Mouse (Mus musculus) olfactory bulb, adult 2 months (tissue): ENCODE measurements around the gene Nek3. TPM values are rescaled to one million over a fixed set of nuclear protein-coding genes. Genes with fewer than 3 reads are reported as not detected.
"Not testable (repeated sequence)": the region's sequence is repeated elsewhere in the genome, so short reads cannot be mapped to it uniquely, and the experiment has no call there.

ENCODE experiments used
- H3K27ac ChIP-seq: fragments of 200-500 bp; 2 replicates; pipeline ENCODE4 v1.5.1; 2012; ENCODE audit warnings: low read depth, low read length; ENCODE audit not compliant: insufficient read depth
- H3K4me1 ChIP-seq: fragments of 200-500 bp; 2 replicates; pipeline ENCODE4 v1.6.1; 2012; ENCODE audit warnings: low read length; ENCODE audit not compliant: control insufficient read depth, insufficient read depth
- H3K4me3 ChIP-seq: fragments of 200-500 bp; 2 replicates; pipeline ENCODE4 v1.5.1; 2012; ENCODE audit warnings: mild to moderate bottlenecking, low read depth, low read length, moderate library complexity; ENCODE audit not compliant: insufficient read depth
- CTCF ChIP-seq: fragments of 200-500 bp; IDR thresholded peaks from 2 replicates; pipeline ENCODE4 v1.5.1; 2012; ENCODE audit warnings: low read depth, mild to moderate bottlenecking, low read length, moderate library complexity; ENCODE audit not compliant: insufficient read depth
- POLR2A ChIP-seq: fragments of 200-500 bp; IDR thresholded peaks from 2 replicates; pipeline ENCODE4 v1.6.1; 2012; ENCODE audit warnings: mild to moderate bottlenecking, low read depth, low read length, moderate library complexity; ENCODE audit not compliant: insufficient read depth
- WGBS: fragments of 180-500 bp; shearing (Covaris S2); methylation state at CpG from one replicate; pipeline ENCODE4 v1.1.7; 2018; 5-methylcytosine and 5-hydroxymethylcytosine counted together
- polyA plus RNA-seq: library from polyadenylated mRNA; stranded (reverse); fragments of >200 nt; gene quantifications from 2 replicates; pipeline ENCODE4 v1.2.4, GENCODE M21; 2012; ENCODE audit warnings: low replicate concordance; ENCODE audit not compliant: missing spikeins, insufficient read depth, insufficient read length

Gene Nek3
- polyA plus RNA-seq, 1 experiment: not detected

- no peaks in the 10 kb centered on the region for H3K4me1 ChIP-seq
- WGBS: 85% methylated on average over 11 of the region's 11 CpGs
- no peak overlapping the region for H3K27ac ChIP-seq
- no peak for TF ChIP-seq CTCF
- no peak overlapping the region for H3K4me3 ChIP-seq
Measured at GRCm38 (mm10) chr8:22149643-22150344, 16.4 kb downstream of the Nek3 start.

GRCm38 (mm10) chr8:22148367-22148740, 17.9 kb downstream of the Nek3 start:
- Histone ChIP-seq H3K4me3 (no peak overlapping the region), H3K4me1 (no peaks in the 10 kb centered on the region), H3K27ac (no peak overlapping the region)
- 96% methylated on average over 7 of the region's 7 CpGs for WGBS
- TF ChIP-seq POLR2A (no peak), CTCF (no peak)

GRCm38 (mm10) chr8:22147706-22148366, 18.4 kb downstream of the Nek3 start:
- Histone ChIP-seq H3K4me3 (no peak overlapping the region), H3K4me1 (no peaks in the 10 kb centered on the region), H3K27ac (no peak overlapping the region)
- no peak for TF ChIP-seq CTCF
- no peak for TF ChIP-seq POLR2A
- WGBS: 87% methylated on average over 9 of the region's 9 CpGs

- 86% methylated on average over 6 of the region's 6 CpGs for WGBS
Measured at GRCm38 (mm10) chr8:22145831-22146230, 20.4 kb downstream of the Nek3 start.

GRCm38 (mm10) chr8:22143764-22144491, 22.3 kb downstream of the Nek3 start:
- no peak for TF ChIP-seq CTCF
- TF ChIP-seq POLR2A: no peak
- no peak overlapping the region for H3K4me3 ChIP-seq
- H3K27ac ChIP-seq: no peak overlapping the region
- WGBS: 75% methylated on average over 1 of the region's 1 CpGs
- H3K4me1 ChIP-seq: no peaks in the 10 kb centered on the region

More at GRCm38 (mm10) chr8:22145831-22146230, 20.4 kb downstream of the Nek3 start:
- Histone ChIP-seq H3K4me3 (no peak overlapping the region), H3K4me1 (no peaks in the 10 kb centered on the region), H3K27ac (no peak overlapping the region)
- TF ChIP-seq CTCF (no peak), POLR2A (no peak)

- no peak overlapping the region for H3K4me3 ChIP-seq
- WGBS: 84% methylated on average over 4 of the region's 4 CpGs
- no peak overlapping the region for H3K27ac ChIP-seq
- TF ChIP-seq POLR2A: no peak
- no peak for TF ChIP-seq CTCF
- H3K4me1 ChIP-seq: no peaks in the 10 kb centered on the region
Measured at GRCm38 (mm10) chr8:22142592-22142991, 23.6 kb downstream of the Nek3 start.

GRCm38 (mm10) chr8:22141836-22142385, 24.3 kb downstream of the Nek3 start:
- Histone ChIP-seq H3K27ac (no peak overlapping the region), H3K4me3 (no peak overlapping the region), H3K4me1 (no peaks in the 10 kb centered on the region)
- 86% methylated on average over 4 of the region's 4 CpGs for WGBS
- TF ChIP-seq CTCF: no peak
- no peak for TF ChIP-seq POLR2A

- H3K4me3 ChIP-seq, H3K4me1 ChIP-seq, H3K27ac ChIP-seq: not testable (repeated sequence)
- WGBS: 85% methylated on average over 9 of the region's 9 CpGs
Measured at GRCm38 (mm10) chr8:22136462-22136861, 29.8 kb downstream of the Nek3 start.

- H3K4me1 ChIP-seq: peaks cover 4% of the 10 kb centered on the region; the same call in 1 of the 2 replicates
- H3K27ac ChIP-seq: no peak overlapping the region
- TF ChIP-seq POLR2A (no peak), CTCF (no peak)
- WGBS: 92% methylated on average over 5 of the region's 5 CpGs
- no peak overlapping the region for H3K4me3 ChIP-seq
Measured at GRCm38 (mm10) chr8:22134750-22135135, 31.5 kb downstream of the Nek3 start.
